Mouse (Mus musculus) C2C12 (cell line): ENCODE measurements around the gene Adamts20. TPM values are rescaled to one million over a fixed set of nuclear protein-coding genes. Genes with fewer than 3 reads are reported as not detected.
A peak's percentile ranks its signal among the peaks of the same experiment; 100 is the strongest.

Source experiments
- H3K27me3 ChIP-seq: one replicate; pipeline ENCODE4 v1.6.1; 2011; ENCODE audit not compliant: control insufficient read depth, insufficient read depth, insufficient read length
- H3K36me3 ChIP-seq: one replicate; pipeline ENCODE4 v1.6.1; 2011; ENCODE audit not compliant: control insufficient read depth, insufficient read depth
- H3K4me3 ChIP-seq: one replicate; pipeline ENCODE4 v1.5.1; 2011; ENCODE audit warnings: mild to moderate bottlenecking, control low read depth; ENCODE audit not compliant: poor library complexity, insufficient read depth, severe bottlenecking
- H3K79me2 ChIP-seq: one replicate; pipeline ENCODE4 v1.6.1; 2011; ENCODE audit not compliant: control insufficient read depth, insufficient read depth
- H3K79me3 ChIP-seq: one replicate; pipeline ENCODE4 v1.6.1; 2011; ENCODE audit warnings: low read depth, control low read depth
- H3ac ChIP-seq: one replicate; pipeline ENCODE3; 2011; ENCODE audit warnings: low read depth; ENCODE audit not compliant: control insufficient read depth, insufficient read length
- CEBPB ChIP-seq: IDR thresholded peaks from one replicate; pipeline ENCODE4 v1.6.1; 2011; ENCODE audit warnings: low read depth, mild to moderate bottlenecking, control low read depth, moderate library complexity
- CTCF ChIP-seq: IDR thresholded peaks from one replicate; pipeline ENCODE4 v1.5.1; 2011; ENCODE audit not compliant: control insufficient read depth, insufficient read depth, insufficient read length
- FOSL1 ChIP-seq: IDR thresholded peaks from one replicate; pipeline ENCODE4 v1.8.0; 2011; ENCODE audit warnings: mild to moderate bottlenecking, low read length; ENCODE audit not compliant: poor library complexity, insufficient read depth, severe bottlenecking
- MAX ChIP-seq: IDR thresholded peaks from one replicate; pipeline ENCODE4 v1.6.1; 2011; ENCODE audit warnings: mild to moderate bottlenecking, control low read depth
- MYOD1 ChIP-seq: IDR thresholded peaks from one replicate; pipeline ENCODE4 v1.6.1; 2011; ENCODE audit warnings: low read depth; ENCODE audit not compliant: control insufficient read depth, insufficient read length
- MYOG ChIP-seq: IDR thresholded peaks from one replicate; pipeline ENCODE4 v1.6.1; 2011; ENCODE audit not compliant: control insufficient read depth, insufficient read length; ENCODE audit errors: extremely low read depth
- USF1 ChIP-seq: IDR thresholded peaks from one replicate; pipeline ENCODE4 v1.6.1; 2011; ENCODE audit warnings: low read depth, mild to moderate bottlenecking, control low read depth, moderate library complexity
- polyA plus RNA-seq: library from polyadenylated mRNA; unstranded; fragments of >200 nt; fragmentation: generic; extraction: Trizol; gene quantifications from one replicate; pipeline ENCODE4 v1.2.1, GENCODE M21; 2012; ENCODE audit warnings: missing spikeins

The Adamts20 gene
- polyA plus RNA-seq, 1 experiment = not detected

DNA sequence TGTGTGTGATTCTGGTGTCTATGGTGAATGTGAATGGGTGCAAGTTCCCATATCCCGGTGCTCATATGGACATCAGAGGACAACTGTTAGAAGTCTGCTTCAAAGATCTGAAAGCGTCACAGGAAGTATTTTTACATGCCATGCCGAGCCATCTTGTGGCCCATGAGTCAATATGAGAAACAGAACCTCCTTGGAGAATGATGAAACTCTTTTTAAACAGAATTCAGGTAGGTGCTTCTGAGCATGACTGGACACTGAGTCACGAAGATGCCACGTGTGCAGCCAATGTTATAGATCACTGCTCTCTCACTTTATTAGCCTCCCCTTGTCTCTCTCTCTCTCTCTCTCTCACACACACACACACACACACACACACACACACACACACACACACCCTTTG is 10.8 kb upstream of the Adamts20 start:
- Histone ChIP-seq H3K79me2 (no peaks in the 10 kb centered on the region), H3K79me3 (no peaks in the 10 kb centered on the region), H3K4me3 (no peak overlapping the region), H3K36me3 (no peaks in the 10 kb centered on the region), H3K27me3 (no peaks in the 10 kb centered on the region), H3ac (no peak overlapping the region)
- no peak for TF ChIP-seq FOSL1
- TF ChIP-seq MAX = no peak
- TF ChIP-seq CEBPB = no peak
- TF ChIP-seq USF1 = no peak
- no peak for TF ChIP-seq MYOG
- no peak for TF ChIP-seq MYOD1
- TF ChIP-seq CTCF = no peak

DNA sequence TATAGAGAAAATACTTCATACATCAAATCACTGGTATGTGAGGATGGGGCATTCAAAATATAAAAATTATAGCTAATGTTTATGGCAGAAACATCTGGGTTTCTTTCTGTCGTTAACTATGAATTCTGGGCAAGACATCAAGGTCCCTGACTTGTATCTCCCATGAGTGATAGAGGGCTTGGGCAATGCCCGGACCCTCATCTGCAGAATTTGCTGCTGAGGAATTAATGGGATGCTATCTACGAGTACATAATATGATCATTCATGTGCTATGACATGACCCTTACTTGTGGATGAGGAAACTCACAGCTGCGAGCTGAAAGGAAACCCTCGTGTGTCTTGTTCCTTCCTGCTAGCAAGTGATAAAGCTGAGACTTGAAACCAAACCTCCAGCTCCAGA is 5.1 kb upstream of the Adamts20 start:
- no peaks in the 10 kb centered on the region for H3K36me3 ChIP-seq
- no peak overlapping the region for H3ac ChIP-seq
- H3K27me3 ChIP-seq = no peaks in the 10 kb centered on the region
- TF ChIP-seq FOSL1 (no peak), MYOG (no peak), CTCF (no peak), MYOD1 (no peak)
- H3K4me3 ChIP-seq = no peak overlapping the region
- no peaks in the 10 kb centered on the region for H3K79me3 ChIP-seq
- no peaks in the 10 kb centered on the region for H3K79me2 ChIP-seq

GRCm38 (mm10) chr15:94464881-94465280 is 337 bp downstream of the Adamts20 start:
- no peak for TF ChIP-seq MAX
- no peak for TF ChIP-seq MYOG
- TF ChIP-seq CEBPB = no peak
- TF ChIP-seq USF1 = no peak
- no peak for TF ChIP-seq CTCF
- no peak for TF ChIP-seq MYOD1
- TF ChIP-seq FOSL1 = no peak
- H3K36me3 ChIP-seq = no peaks in the 10 kb centered on the region
- no peak overlapping the region for H3ac ChIP-seq
- H3K79me2 ChIP-seq = no peaks in the 10 kb centered on the region
- no peak overlapping the region for H3K4me3 ChIP-seq
- no peaks in the 10 kb centered on the region for H3K79me3 ChIP-seq
- H3K27me3 ChIP-seq = no peaks in the 10 kb centered on the region

DNA sequence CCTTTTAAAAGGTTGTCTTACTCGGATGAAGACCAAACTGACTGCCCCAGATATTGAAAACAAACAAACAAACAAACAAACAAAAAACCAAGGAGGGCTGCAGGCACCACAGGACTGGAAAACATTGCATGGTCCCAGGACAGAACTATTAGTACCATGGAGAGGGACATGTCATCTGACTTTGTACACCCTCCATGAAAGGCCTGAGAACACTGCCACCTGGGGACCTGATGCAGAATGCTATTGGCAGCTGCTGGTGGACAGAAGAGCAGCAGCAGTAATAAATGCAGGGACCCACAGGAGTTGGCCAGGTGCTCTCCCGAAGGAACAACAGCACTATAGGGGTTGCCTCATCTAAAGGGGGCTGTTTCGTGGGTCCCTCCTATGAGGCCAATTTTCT is 2.0 kb downstream of the Adamts20 start:
- Histone ChIP-seq H3K27me3 (no peaks in the 10 kb centered on the region), H3K79me3 (no peaks in the 10 kb centered on the region), H3K79me2 (no peaks in the 10 kb centered on the region), H3K36me3 (no peaks in the 10 kb centered on the region), H3ac (no peak overlapping the region), H3K4me3 (no peak overlapping the region)
- TF ChIP-seq CEBPB = no peak
- peak; percentile 43 for TF ChIP-seq CTCF

- TF ChIP-seq MYOG (no peak), CEBPB (no peak), USF1 (no peak), CTCF (no peak), FOSL1 (no peak), MYOD1 (no peak)
Measured at GRCm38 (mm10) chr15:94462206-94462605, 3.0 kb downstream of the Adamts20 start.

DNA sequence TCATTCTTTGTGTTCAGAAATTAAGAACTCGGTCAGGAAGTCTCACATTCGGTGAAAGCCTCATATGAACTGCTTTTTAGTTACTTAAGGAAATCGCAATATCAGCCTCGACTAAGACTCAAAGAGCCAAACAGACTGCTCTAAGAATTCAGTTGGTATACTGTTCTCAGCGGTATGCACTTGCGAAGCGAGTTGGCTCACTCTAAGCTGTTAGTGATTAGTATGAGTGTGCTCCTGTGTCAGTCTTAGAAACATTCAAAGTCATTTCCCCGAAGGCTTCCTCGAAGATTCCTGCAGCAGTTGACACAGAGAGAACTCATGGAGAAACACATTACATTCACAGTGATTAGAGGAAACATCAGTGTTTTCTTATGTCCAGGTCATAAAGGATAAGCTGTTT is 4.1 kb downstream of the Adamts20 start:
- H3K79me3 ChIP-seq = no peaks in the 10 kb centered on the region
- no peak overlapping the region for H3ac ChIP-seq
- no peaks in the 10 kb centered on the region for H3K27me3 ChIP-seq
- no peaks in the 10 kb centered on the region for H3K36me3 ChIP-seq
- TF ChIP-seq MAX (no peak), CTCF (no peak), MYOG (no peak), MYOD1 (no peak), CEBPB (no peak), FOSL1 (no peak)
- no peaks in the 10 kb centered on the region for H3K79me2 ChIP-seq
- no peak overlapping the region for H3K4me3 ChIP-seq

More at GRCm38 (mm10) chr15:94462206-94462605, 3.0 kb downstream of the Adamts20 start:
- Histone ChIP-seq H3K79me3 (no peaks in the 10 kb centered on the region), H3K4me3 (no peak overlapping the region), H3K36me3 (no peaks in the 10 kb centered on the region), H3K79me2 (no peaks in the 10 kb centered on the region), H3ac (no peak overlapping the region), H3K27me3 (no peaks in the 10 kb centered on the region)
